Mouse (Mus musculus) hindbrain, postnatal 0 days (tissue): ENCODE measurements around the gene H6pd. TPM values are rescaled to one million over a fixed set of nuclear protein-coding genes. Genes with fewer than 3 reads are reported as not detected.

Experiments used
- ATAC-seq: fragments of 200-750 bp; cut with Nextera tagmentation; 2 replicates; pipeline ENCODE4 v1.8.0; 2017; ENCODE audit warnings: mild to moderate bottlenecking, moderate TSS enrichment, moderate library complexity
- DNase-seq: peaks from one replicate; pipeline ENCODE4 v3.0.0-alpha.2; 2015; ENCODE audit warnings: low spot score
- H3K27ac ChIP-seq: fragments of 300-500 bp; sonication (generic); 2 replicates; pipeline ENCODE4 v1.5.1; 2014; ENCODE audit warnings: mild to moderate bottlenecking
- H3K27me3 ChIP-seq: fragments of 300-500 bp; sonication (generic); 2 replicates; pipeline ENCODE4 v1.6.1; 2014; ENCODE audit warnings: low read length, mixed read lengths; ENCODE audit not compliant: insufficient read depth
- H3K36me3 ChIP-seq: fragments of 300-500 bp; sonication (generic); 2 replicates; pipeline ENCODE4 v1.6.1; 2014; ENCODE audit warnings: low read length, mixed read lengths; ENCODE audit not compliant: insufficient read depth
- H3K4me1 ChIP-seq: fragments of 300-500 bp; sonication (generic); 2 replicates; pipeline ENCODE4 v1.6.1; 2014; ENCODE audit warnings: antibody characterized with exemption, low read length, mixed read lengths; ENCODE audit not compliant: insufficient read depth
- H3K4me2 ChIP-seq: fragments of 300-500 bp; sonication (generic); 2 replicates; pipeline ENCODE4 v1.6.1; 2014; ENCODE audit warnings: low read depth, mild to moderate bottlenecking, low read length, moderate library complexity, mixed read lengths
- H3K4me3 ChIP-seq: fragments of 300-500 bp; sonication (generic); 2 replicates; pipeline ENCODE4 v1.5.1; 2014; ENCODE audit warnings: low read length
- H3K9ac ChIP-seq: fragments of 300-500 bp; sonication (generic); replicated peaks from 2 replicates; pipeline ENCODE4 v1.6.1; 2014; ENCODE audit warnings: mild to moderate bottlenecking, low read length, moderate library complexity, mixed read lengths
- H3K9me3 ChIP-seq: fragments of 300-500 bp; sonication (generic); 2 replicates; pipeline ENCODE4 v1.6.1; 2016; ENCODE audit warnings: low read length, mixed read lengths
- CTCF ChIP-seq: IDR thresholded peaks from 2 replicates; pipeline ENCODE4 v1.5.1; 2016; ENCODE audit warnings: antibody characterized with exemption, control low read depth, low read depth
- WGBS: fragments of 180-500 bp; shearing (Covaris S2); extraction: QIAGEN DNeasy Blood & Tissue Kit; methylation state at CpG from one replicate; pipeline ENCODE4 v1.1.7; 2014; 5-methylcytosine and 5-hydroxymethylcytosine counted together
- polyA plus RNA-seq: library from polyadenylated mRNA; unstranded; fragments of >200 nt; fragmentation: Nextera tagmentation; extraction: Ambion mirVana; gene quantifications from 2 replicates; pipeline ENCODE4 v1.2.1, GENCODE M21; 2015
- total RNA-seq: library from RNA; depleted of rRNA; stranded (reverse); fragments of >200 nt; gene quantifications from 2 replicates; pipeline ENCODE4 v1.2.3, GENCODE M21; 2014

H6pd gene
- total and polyA plus RNA-seq, 2 experiments from 2014 or later = 3.0 to 16.9 TPM

GRCm38 (mm10) chr4:149990954-149991633 lies 17.7 kb downstream of the H6pd start:
- Histone ChIP-seq H3K4me3 (no peak overlapping the region), H3K4me2 (no peak overlapping the region), H3K9me3 (no peaks in the 10 kb centered on the region), H3K9ac (0 out of 2 replicates have a peak overlapping the region, but pooled peaks have one; percentile 13), H3K36me3 (no peaks in the 10 kb centered on the region), H3K27ac (peak overlapping the region; percentile 67), H3K4me1 (peaks cover 16% of the 10 kb centered on the region), H3K27me3 (no peaks in the 10 kb centered on the region; the same call in 1 of the 2 replicates)
- 30% methylated on average over 9 of the region's 9 CpGs for WGBS
- ATAC-seq (peak; percentile 2; the same call in 1 of the 2 replicates), DNase-seq (peak; percentile 29)
- no peak for TF ChIP-seq CTCF

GRCm38 (mm10) chr4:149990212-149990953 lies 18.4 kb downstream of the H6pd start:
- ATAC-seq = peak; percentile 86
- Histone ChIP-seq H3K27ac (peak overlapping the region; percentile 67), H3K36me3 (no peaks in the 10 kb centered on the region), H3K9me3 (no peaks in the 10 kb centered on the region), H3K27me3 (no peaks in the 10 kb centered on the region; the same call in 1 of the 2 replicates), H3K4me3 (no peak overlapping the region), H3K4me1 (peaks cover 16% of the 10 kb centered on the region), H3K9ac (0 out of 2 replicates have a peak overlapping the region, but pooled peaks have one; percentile 13), H3K4me2 (no peak overlapping the region)
- peak; percentile 77 for DNase-seq
- whole genome bisulfite sequencing = 15% methylated on average over 8 of the region's 8 CpGs
- TF ChIP-seq CTCF = no peak

DNA sequence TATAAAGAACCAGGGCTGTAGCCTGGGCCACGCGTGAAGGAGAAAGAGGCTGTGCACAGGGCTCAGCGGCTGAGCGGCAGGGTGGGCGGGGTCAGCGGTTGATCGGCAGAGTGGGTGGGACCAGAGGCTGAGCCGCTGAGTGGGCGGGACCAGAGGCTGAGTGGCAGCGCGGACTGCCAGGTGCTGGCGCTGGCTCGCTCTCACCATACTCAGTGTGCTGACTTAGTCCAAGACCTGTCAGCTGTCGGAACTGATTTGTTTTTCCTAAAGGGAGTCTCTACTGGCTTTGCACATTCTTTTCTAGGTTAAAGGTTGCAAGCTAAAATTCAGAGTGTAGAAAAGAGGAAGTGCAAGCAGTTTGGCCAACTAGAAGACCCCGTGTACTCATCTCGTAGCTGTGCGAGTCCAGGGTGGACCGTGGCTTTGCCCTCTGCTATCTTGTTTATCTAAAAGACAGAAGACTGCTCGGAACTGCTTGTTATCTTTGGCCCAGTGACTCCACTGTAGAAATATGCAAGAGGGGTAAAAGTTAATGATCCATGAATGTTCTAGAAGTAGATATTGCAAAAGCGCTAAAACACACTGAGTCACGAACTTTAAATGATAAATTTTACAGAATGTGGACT lies 19.8 kb downstream of the H6pd start:
- WGBS = 8% methylated on average over 21 of the region's 21 CpGs
- Histone ChIP-seq H3K9me3 (no peaks in the 10 kb centered on the region), H3K4me1 (peaks cover 16% of the 10 kb centered on the region), H3K4me3 (peak overlapping the region; percentile 14; the same call in 1 of the 2 replicates), H3K36me3 (no peaks in the 10 kb centered on the region), H3K27me3 (no peaks in the 10 kb centered on the region; the same call in 1 of the 2 replicates), H3K9ac (peak overlapping the region; percentile 14; the same call in 1 of the 2 replicates), H3K27ac (peak overlapping the region; percentile 41; the same call in 1 of the 2 replicates), H3K4me2 (peak overlapping the region; percentile 51)
- ATAC-seq (peak; percentile 87), DNase-seq (peak; percentile 92)
- TF ChIP-seq CTCF = no peak

GRCm38 (mm10) chr4:149988301-149988700 lies 20.5 kb downstream of the H6pd start:
- no peaks in the 10 kb centered on the region for H3K9me3 ChIP-seq
- no peaks in the 10 kb centered on the region for H3K36me3 ChIP-seq
- no peak for TF ChIP-seq CTCF
- WGBS = 66% methylated on average over 6 of the region's 6 CpGs
- no peak for DNase-seq
- ATAC-seq = no peak
- H3K27me3 ChIP-seq = no peaks in the 10 kb centered on the region
- no peak overlapping the region; the same call in 1 of the 2 replicates for H3K27ac ChIP-seq
- H3K4me3 ChIP-seq = no peak overlapping the region
- H3K4me1 ChIP-seq = peaks cover 16% of the 10 kb centered on the region
- H3K9ac ChIP-seq = no peak overlapping the region
- H3K4me2 ChIP-seq = peak overlapping the region; percentile 51

DNA sequence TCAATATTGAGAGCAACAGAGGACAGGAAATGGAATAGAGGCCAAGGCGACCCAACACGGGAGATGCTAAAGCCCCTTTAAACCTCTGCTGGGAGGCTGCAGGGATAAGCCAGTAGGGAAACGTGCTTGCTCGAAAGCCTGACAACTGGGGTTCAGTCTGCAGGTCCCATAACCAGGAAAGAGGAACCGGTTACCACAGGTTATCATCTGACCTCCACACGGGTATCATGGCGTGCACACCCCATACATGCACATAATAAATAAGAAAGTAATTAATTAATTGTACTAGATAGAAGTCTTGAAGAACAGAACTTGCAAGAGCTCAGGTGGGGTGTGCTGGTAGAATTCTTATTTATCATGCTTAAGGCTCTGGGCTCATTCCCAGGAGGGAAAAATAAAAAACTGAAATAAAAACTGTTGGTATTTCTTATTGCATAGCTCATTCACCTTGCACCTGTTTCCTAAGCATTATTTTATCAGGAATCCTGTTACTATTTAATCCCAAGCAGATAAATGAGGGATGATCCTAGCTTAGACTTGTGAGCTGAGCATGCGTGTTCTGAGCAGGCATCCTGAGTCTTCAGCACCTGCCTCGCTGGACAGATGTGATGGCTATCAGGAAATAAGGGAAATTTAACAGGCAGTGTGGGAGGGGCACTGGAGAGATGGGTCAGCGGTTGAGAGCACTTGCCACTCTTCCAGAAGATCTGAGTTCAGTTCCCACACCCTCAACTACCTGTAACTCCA lies 22.0 kb downstream of the H6pd start:
- ATAC-seq (no peak), DNase-seq (no peak)
- Histone ChIP-seq H3K9ac (no peak overlapping the region), H3K9me3 (no peaks in the 10 kb centered on the region), H3K36me3 (no peaks in the 10 kb centered on the region; the same call in 1 of the 2 replicates), H3K27me3 (no peaks in the 10 kb centered on the region), H3K4me3 (no peak overlapping the region), H3K4me2 (no peak overlapping the region), H3K4me1 (peaks cover 16% of the 10 kb centered on the region), H3K27ac (no peak overlapping the region)
- 82% methylated on average over 10 of the region's 10 CpGs for WGBS
- TF ChIP-seq CTCF = no peak
